In genomic region chr2:163343671-163344070, GRCm38 (mm10) we compare ENCODE assay signal across 8 mouse cellular contexts. TPM values are rescaled to one million over a fixed set of nuclear protein-coding genes. Genes with fewer than 3 reads are reported as not detected.
A peak's percentile ranks its signal among the peaks of the same experiment; 100 is the strongest.
DNase-seq lines count a peak whose midpoint lies in the region; ATAC-seq and TF ChIP-seq lines count a peak whose summit lies in the region.

No protein-coding gene starts in this region.

- DNase-seq in heart, postnatal 4 days, result peak; percentile 58
- no peak for DNase-seq in heart, postnatal 10 days
- DNase-seq in testis, postnatal 14 days (ENCODE audit: low spot score), result no peak
- DNase-seq in thymus, postnatal 10 days (ENCODE audit: low spot score in 2 of 2), result peak; percentile 29 to 61
- DNase-seq in layer of hippocampus, adult 11-12 months (ENCODE audit: low spot score), result no peak
- DNase-seq in frontal cortex, postnatal 10 days (ENCODE audit: low spot score in 2 of 2), result no peak

- no peak overlapping the region for H3K4me3 ChIP-seq in testis, adult 2 months (ENCODE audit: control insufficient read depth, low read depth, low read length)

- ATAC-seq in erythroblast, adult 5-6 weeks (replicated peaks; ENCODE audit: low FRiP score, poor library complexity, severe bottlenecking), result 0 out of 2 replicates have a peak, but pooled peaks have one; percentile 57

- TF ChIP-seq POLR2A in testis, adult 2 months (IDR thresholded peaks at IDR 0.05; ENCODE audit: control insufficient read depth, low read depth, low read length), result no peak

- no peak overlapping the region for H3K27ac ChIP-seq in testis, adult 2 months (ENCODE audit: control insufficient read depth, insufficient read depth, low read depth, low read length)

- TF ChIP-seq CTCF in testis, adult 2 months (IDR thresholded peaks at IDR 0.05; ENCODE audit: control insufficient read depth, insufficient read depth, insufficient replicate concordance, low read depth, low read length), result peak; percentile 49; the same call in 1 of the 2 replicates

- H3K36me3 ChIP-seq in testis, adult 2 months (ENCODE audit: control insufficient read depth, insufficient read depth, low read length), result no peaks in the 10 kb centered on the region

- intact Hi-C loops in heart, postnatal 10 days (cut with DNase I), result no loop called here

- H3K4me1 ChIP-seq in testis, adult 2 months (ENCODE audit: control insufficient read depth, insufficient read depth, low read length), result peaks cover 11% of the 10 kb centered on the region

- no peaks in the 10 kb centered on the region for H3K27me3 ChIP-seq in testis, adult 2 months (ENCODE audit: control insufficient read depth, insufficient read depth, low read length)

RNA-seq across cellular contexts. Expression of gene Jph2, which starts 54.1 kb away (rescaled TPM):
- 100 to 1,000 TPM; 366 to 416 TPM for total RNA-seq in heart, postnatal 4 days (2021)
- total RNA-seq in heart, postnatal 10 days (2021), result 100 to 1,000 TPM; 378 to 449 TPM
- polyA plus RNA-seq in testis, adult 2 months (2012; rRNA removed), result 2.3 and 3.6 TPM in 2 replicates
- not detected in 2 replicates for total RNA-seq in erythroblast, adult 5-6 weeks (2015; ENCODE audit: low replicate concordance)
- total RNA-seq in erythroblast, adult 5-6 weeks (2017; ENCODE audit: low replicate concordance), result 0.14 TPM in 1 of 2 replicates, not detected in the other

Comparison
In these comparisons a context has a peak if more than half of its experiments do, and no peak if none do; other contexts are left out.
1. DNase-seq: peak in heart, postnatal 4 days (single experiment) and thymus, postnatal 10 days (2 of 2); none in heart, postnatal 10 days (0 of 2), testis, postnatal 14 days (single experiment), layer of hippocampus, adult 11-12 months (single experiment) and frontal cortex, postnatal 10 days (0 of 2).
2. RNA of gene Jph2, which starts 54.1 kb away (total RNA-seq): 378 to 449 TPM in heart, postnatal 10 days and 366 to 416 TPM in heart, postnatal 4 days; 0.14 TPM in erythroblast, adult 5-6 weeks; every median in the first group is over 100 times any median in the second.